Mouse (Mus musculus) hindbrain, embryonic 14.5 days (tissue): Measurements from ENCODE around the gene Prelp. TPM values are rescaled to one million over a fixed set of nuclear protein-coding genes. Genes with fewer than 3 reads are reported as not detected.

Experiments
- polyA plus RNA-seq: library from polyadenylated mRNA; unstranded; fragments of >200 nt; fragmentation: Nextera tagmentation; extraction: Ambion mirVana; gene quantifications from 2 replicates; pipeline ENCODE4 v1.2.1, GENCODE M21; 2014

Prelp gene
- polyA plus RNA-seq, 1 experiment from 2014 or later: 15.6 TPM

Other genes starting within 250 kb of the Prelp start
- 0.13 TPM in 1 of 2 replicates, not detected in the other for gene Lax1, start 231.3 kb downstream of the Prelp start, polyA plus RNA-seq
- 21.1 and 23.3 TPM in 2 replicates for gene Atp2b4, start 120.4 kb downstream of the Prelp start, polyA plus RNA-seq
- 3.2 TPM in 2 replicates for gene Optc, start 13.4 kb downstream of the Prelp start, polyA plus RNA-seq
- 5.3 and 6.2 TPM in 2 replicates for gene Fmod, start 115.8 kb upstream of the Prelp start, polyA plus RNA-seq
- gene Btg2, start 157.7 kb upstream of the Prelp start, polyA plus RNA-seq: 26.3 and 29.0 TPM in 2 replicates
- 0.20 and 0.23 TPM in 2 replicates for gene Chit1, start 189.8 kb upstream of the Prelp start, polyA plus RNA-seq